26 mouse cellular contexts compared by ENCODE assay signal in genomic region chr4:53848308-53848707, GRCm38 (mm10).
"Had no signal": no experiment of that assay in that cellular context is flagged by ENCODE, and none has a peak within 500 bp of the region (broad histone marks: within the 10 kb centered on the region; RNA-seq: fewer than 3 reads in every experiment).

No protein-coding gene starts in this region.

- H3K4me3 ChIP-seq: embryonic facial prominence, embryonic 10.5 days; embryonic facial prominence, embryonic 12.5 days; embryonic facial prominence, embryonic 13.5 days; embryonic facial prominence, embryonic 15.5 days; erythroblast, embryonic 14.5 days; forebrain, embryonic 10.5 days; forebrain, embryonic 12.5 days; forebrain, embryonic 13.5 days; forebrain, embryonic 15.5 days; gastrocnemius, adult 2 months; heart, adult 2 months had no signal

- DNase-seq: cerebellum, adult 9-10 months; cerebellum, adult 9-11 months; cerebellum, postnatal 10 days; cerebellum, postnatal 14 days; cerebellum, postnatal 25 days; cerebellum, postnatal 36 days; embryo, embryonic 11 days; forebrain, postnatal 0 days; gastrocnemius, adult 2 months; gastrocnemius, postnatal 10 days; gastrocnemius, postnatal 14 days; gastrocnemius, postnatal 25 days; gastrocnemius, postnatal 36 days; heart, adult 18-20 months; heart, adult 2 months had no signal

- H3K9ac ChIP-seq: embryonic facial prominence, embryonic 12.5 days; embryonic facial prominence, embryonic 13.5 days; embryonic facial prominence, embryonic 15.5 days; forebrain, embryonic 12.5 days; forebrain, embryonic 13.5 days; forebrain, embryonic 15.5 days; forebrain, postnatal 0 days had no signal

- H3K4me2 ChIP-seq: embryonic facial prominence, embryonic 12.5 days; embryonic facial prominence, embryonic 13.5 days; embryonic facial prominence, embryonic 15.5 days; forebrain, embryonic 12.5 days; forebrain, embryonic 13.5 days; forebrain, embryonic 15.5 days had no signal

- ATAC-seq: forebrain, embryonic 13.5 days; forebrain, embryonic 14.5 days; forebrain, embryonic 15.5 days; forebrain, embryonic 16.5 days; forebrain, postnatal 0 days had no signal

- H3K4me1 ChIP-seq: embryonic facial prominence, embryonic 12.5 days; embryonic facial prominence, embryonic 13.5 days; embryonic facial prominence, embryonic 15.5 days; forebrain, embryonic 12.5 days; forebrain, embryonic 13.5 days; forebrain, embryonic 15.5 days had no signal

- H3K27ac ChIP-seq: embryonic facial prominence, embryonic 10.5 days; embryonic facial prominence, embryonic 12.5 days; embryonic facial prominence, embryonic 13.5 days; embryonic facial prominence, embryonic 15.5 days; forebrain, embryonic 10.5 days; forebrain, embryonic 12.5 days; forebrain, embryonic 13.5 days; forebrain, embryonic 15.5 days; gastrocnemius, adult 2 months; heart, adult 2 months had no signal

- H3K9me3 ChIP-seq: embryonic facial prominence, embryonic 10.5 days; embryonic facial prominence, embryonic 12.5 days; embryonic facial prominence, embryonic 13.5 days; embryonic facial prominence, embryonic 15.5 days; forebrain, embryonic 10.5 days; forebrain, embryonic 12.5 days; forebrain, embryonic 13.5 days; forebrain, embryonic 15.5 days had no signal

- H3K36me3 ChIP-seq: embryonic facial prominence, embryonic 12.5 days; forebrain, embryonic 15.5 days had no signal

- H3K27me3 ChIP-seq: embryonic facial prominence, embryonic 12.5 days; embryonic facial prominence, embryonic 13.5 days; embryonic facial prominence, embryonic 15.5 days; forebrain, embryonic 12.5 days; forebrain, embryonic 13.5 days; forebrain, embryonic 15.5 days had no signal
